Mouse (Mus musculus): Measurements from ENCODE around the gene Erp27. TPM values are rescaled to one million over a fixed set of nuclear protein-coding genes. Genes with fewer than 3 reads are reported as not detected.

The Erp27 gene
- total and polyA plus RNA-seq, 3 experiments = 0.39 TPM; not detected in 2

GRCm38 (mm10) chr6:136965912-136966311 lies 43.9 kb upstream of the Erp27 start:
- no peak overlapping the region for H3K27ac ChIP-seq (ENCODE audit: control insufficient read depth, low read depth, low read length)
- no peaks in the 10 kb centered on the region for H3K79me2 ChIP-seq (ENCODE audit: control insufficient read depth, insufficient read depth, low read length, poor library complexity)
- TF ChIP-seq HCFC1 (IDR thresholded peaks at IDR 0.05; ENCODE audit: low read depth, low read length) (no peak), MAFK (IDR thresholded peaks at IDR 0.05; ENCODE audit: borderline replicate concordance, low read depth, low read length) (no peak), ZMIZ1 (IDR thresholded peaks at IDR 0.05; ENCODE audit: low read depth, low read length) (no peak), POLR2AphosphoS2 (IDR thresholded peaks at IDR 0.05; ENCODE audit: low read length) (no peak), BHLHE40 (IDR thresholded peaks at IDR 0.05; ENCODE audit: borderline replicate concordance, low read depth, low read length) (no peak), CHD1 (IDR thresholded peaks at IDR 0.05; ENCODE audit: low read depth, low read length) (no peak), JUND (IDR thresholded peaks at IDR 0.05; ENCODE audit: low read depth, low read length) (no peak), POLR2AphosphoS5 (IDR thresholded peaks at IDR 0.05; ENCODE audit: borderline replicate concordance, low read depth, low read length) (no peak), EP300 (IDR thresholded peaks at IDR 0.05; ENCODE audit: low read depth in 1 of 2, low read length in 2 of 2) (no peak), MYB (IDR thresholded peaks at IDR 0.05; ENCODE audit: low read depth, low read length) (no peak), MAX (IDR thresholded peaks at IDR 0.05; ENCODE audit: low read length) (no peak), MAZ (IDR thresholded peaks at IDR 0.05; ENCODE audit: low read depth, low read length) (no peak), RAD21 (IDR thresholded peaks at IDR 0.05; ENCODE audit: low read depth, low read length) (no peak), E2F4 (IDR thresholded peaks at IDR 0.05; ENCODE audit: borderline replicate concordance, low read depth, low read length) (no peak), ZC3H11A (IDR thresholded peaks at IDR 0.05; ENCODE audit: low read depth, low read length) (no peak), RCOR1 (IDR thresholded peaks at IDR 0.05; ENCODE audit: low read depth, low read length) (no peak), ZNF384 (IDR thresholded peaks at IDR 0.05; ENCODE audit: low read depth, low read length) (no peak), ZKSCAN1 (IDR thresholded peaks at IDR 0.05; ENCODE audit: low read depth, low read length) (no peak), ETS1 (IDR thresholded peaks at IDR 0.05; ENCODE audit: low read depth, low read length) (no peak), UBTF (IDR thresholded peaks at IDR 0.05; ENCODE audit: borderline replicate concordance, insufficient read depth, low read depth, low read length) (no peak)
- no peaks in the 10 kb centered on the region for H3K4me1 ChIP-seq (ENCODE audit: control insufficient read depth in 1 of 2, insufficient read depth in 2 of 2, low read length in 2 of 2)
- DNase-seq (ENCODE audit: low read depth, low spot score) = no peak
- no peaks in the 10 kb centered on the region for H3K9me3 ChIP-seq (replicated peaks; ENCODE audit: insufficient read depth, low read length)
- H3K9ac ChIP-seq (ENCODE audit: control insufficient read depth, low read depth, low read length, poor library complexity, severe bottlenecking) = no peak overlapping the region
- no peaks in the 10 kb centered on the region for H3K27me3 ChIP-seq (ENCODE audit: control insufficient read depth in 1 of 2, insufficient read depth in 2 of 2, low read length in 2 of 2)
- H3K4me3 ChIP-seq (ENCODE audit: control insufficient read depth in 1 of 2, insufficient read depth in 1 of 2, low read depth in 2 of 2, low read length in 2 of 2) = no peak overlapping the region
- H3K36me3 ChIP-seq (ENCODE audit: control insufficient read depth in 1 of 2, insufficient read depth in 2 of 2, low read length in 2 of 2) = no peaks in the 10 kb centered on the region
